Mouse (Mus musculus) midbrain, embryonic 10.5 days (tissue): ENCODE measurements around the gene Bbs7. TPM values are rescaled to one million over a fixed set of nuclear protein-coding genes. Genes with fewer than 3 reads are reported as not detected.

Experiments used
- DNase-seq: peaks from one replicate; pipeline ENCODE4 v3.0.0-alpha.2; 2017; ENCODE audit warnings: low spot score
- H3K27ac ChIP-seq: fragments of 300-500 bp; sonication (generic); replicated peaks from 2 replicates; pipeline ENCODE4 v1.5.1; 2016; ENCODE audit warnings: mild to moderate bottlenecking
- H3K27me3 ChIP-seq: fragments of 300-500 bp; sonication (generic); 2 replicates; pipeline ENCODE4 v1.6.1; 2016; ENCODE audit warnings: low read depth, mild to moderate bottlenecking; ENCODE audit not compliant: poor library complexity, severe bottlenecking
- H3K36me3 ChIP-seq: fragments of 300-500 bp; sonication (generic); 2 replicates; pipeline ENCODE4 v1.6.1; 2016; ENCODE audit warnings: mild to moderate bottlenecking, moderate library complexity
- H3K4me1 ChIP-seq: fragments of 300-500 bp; sonication (generic); 2 replicates; pipeline ENCODE4 v1.6.1; 2016
- H3K4me3 ChIP-seq: fragments of 300-500 bp; sonication (generic); 2 replicates; pipeline ENCODE4 v1.5.1; 2016; ENCODE audit warnings: mild to moderate bottlenecking, moderate library complexity
- H3K9me3 ChIP-seq: fragments of 300-500 bp; sonication (generic); replicated peaks from 2 replicates; pipeline ENCODE4 v1.6.1; 2016; ENCODE audit warnings: mild to moderate bottlenecking
- WGBS: fragments of 180-500 bp; shearing (Covaris S2); methylation state at CpG from one replicate; pipeline ENCODE4 v1.1.7; 2016; 5-methylcytosine and 5-hydroxymethylcytosine counted together
- polyA plus RNA-seq: library from polyadenylated mRNA; unstranded; fragments of >200 nt; fragmentation: Nextera tagmentation; extraction: Ambion mirVana; gene quantifications from 2 replicates; pipeline ENCODE4 v1.2.1, GENCODE M21; 2016

The Bbs7 gene
- polyA plus RNA-seq, 1 experiment from 2014 or later = 20.6 TPM

- Histone ChIP-seq H3K4me1 (no peaks in the 10 kb centered on the region), H3K9me3 (no peaks in the 10 kb centered on the region), H3K27me3 (no peaks in the 10 kb centered on the region), H3K27ac (no peak overlapping the region), H3K36me3 (no peaks in the 10 kb centered on the region), H3K4me3 (no peak overlapping the region)
- WGBS = 75% methylated on average over 2 of the region's 2 CpGs
- DNase-seq = no peak
Observed at GRCm38 (mm10) chr3:36540756-36541155, 72.5 kb downstream of the Bbs7 start.

- Histone ChIP-seq H3K27me3 (no peaks in the 10 kb centered on the region), H3K4me1 (peaks cover 6% of the 10 kb centered on the region), H3K27ac (no peak overlapping the region), H3K9me3 (no peaks in the 10 kb centered on the region), H3K36me3 (no peaks in the 10 kb centered on the region), H3K4me3 (no peak overlapping the region)
- DNase-seq = no peak
- WGBS = 77% methylated on average over 4 of the region's 4 CpGs
Observed at GRCm38 (mm10) chr3:36537701-36538470, 75.4 kb downstream of the Bbs7 start.

- WGBS = 91% methylated on average over 12 of the region's 12 CpGs
- Histone ChIP-seq H3K27ac (no peak overlapping the region), H3K4me1 (peaks cover 15% of the 10 kb centered on the region), H3K4me3 (no peak overlapping the region), H3K27me3 (peaks cover 13% of the 10 kb centered on the region), H3K36me3 (no peaks in the 10 kb centered on the region), H3K9me3 (no peaks in the 10 kb centered on the region)
- no peak for DNase-seq
Observed at GRCm38 (mm10) chr3:36536041-36536440, 77.2 kb downstream of the Bbs7 start.

GRCm38 (mm10) chr3:36533201-36533672 is 80.0 kb downstream of the Bbs7 start:
- 0% methylated on average over 1 of the region's 1 CpGs for WGBS
- Histone ChIP-seq H3K4me3 (no peak overlapping the region), H3K36me3 (no peaks in the 10 kb centered on the region), H3K27me3 (peaks cover 22% of the 10 kb centered on the region), H3K9me3 (no peaks in the 10 kb centered on the region), H3K4me1 (peaks cover 15% of the 10 kb centered on the region), H3K27ac (no peak overlapping the region; the same call in 1 of the 2 replicates)
- DNase-seq = no peak

- H3K27ac ChIP-seq = no peak overlapping the region; the same call in 1 of the 2 replicates
- no peak overlapping the region for H3K4me3 ChIP-seq
- peaks cover 15% of the 10 kb centered on the region for H3K4me1 ChIP-seq
- no peaks in the 10 kb centered on the region for H3K36me3 ChIP-seq
- no peaks in the 10 kb centered on the region for H3K9me3 ChIP-seq
- DNase-seq = no peak
- WGBS = 42% methylated on average over 7 of the region's 7 CpGs
- peaks cover 22% of the 10 kb centered on the region for H3K27me3 ChIP-seq
Observed at GRCm38 (mm10) chr3:36532738-36533137, 80.5 kb downstream of the Bbs7 start.

- Histone ChIP-seq H3K4me3 (peak overlapping the region; percentile 34), H3K27me3 (peaks cover 22% of the 10 kb centered on the region), H3K36me3 (no peaks in the 10 kb centered on the region), H3K9me3 (no peaks in the 10 kb centered on the region), H3K27ac (no peak overlapping the region), H3K4me1 (peaks cover 15% of the 10 kb centered on the region)
- no peak for DNase-seq
- 23% methylated on average over 18 of the region's 18 CpGs for WGBS
Observed at GRCm38 (mm10) chr3:36531979-36532542, 81.2 kb downstream of the Bbs7 start.

GRCm38 (mm10) chr3:36531242-36531641 is 82.0 kb downstream of the Bbs7 start:
- 47% methylated on average over 2 of the region's 2 CpGs for WGBS
- H3K9me3 ChIP-seq = no peaks in the 10 kb centered on the region
- peaks cover 22% of the 10 kb centered on the region for H3K27me3 ChIP-seq
- no peak overlapping the region for H3K4me3 ChIP-seq
- peaks cover 15% of the 10 kb centered on the region for H3K4me1 ChIP-seq
- DNase-seq = no peak
- no peaks in the 10 kb centered on the region for H3K36me3 ChIP-seq
- H3K27ac ChIP-seq = no peak overlapping the region

- Histone ChIP-seq H3K27me3 (peaks cover 22% of the 10 kb centered on the region), H3K4me3 (no peak overlapping the region), H3K36me3 (no peaks in the 10 kb centered on the region), H3K27ac (no peak overlapping the region), H3K9me3 (no peaks in the 10 kb centered on the region), H3K4me1 (peaks cover 15% of the 10 kb centered on the region)
- no peak for DNase-seq
- WGBS = 67% methylated on average over 5 of the region's 5 CpGs
Observed at GRCm38 (mm10) chr3:36530781-36531180, 82.5 kb downstream of the Bbs7 start.

- Histone ChIP-seq H3K9me3 (no peaks in the 10 kb centered on the region), H3K4me3 (no peak overlapping the region), H3K27me3 (peaks cover 22% of the 10 kb centered on the region), H3K27ac (no peak overlapping the region), H3K36me3 (no peaks in the 10 kb centered on the region), H3K4me1 (peaks cover 15% of the 10 kb centered on the region)
- 89% methylated on average over 6 of the region's 6 CpGs for WGBS
- no peak for DNase-seq
Observed at GRCm38 (mm10) chr3:36530345-36530744, 82.9 kb downstream of the Bbs7 start.

GRCm38 (mm10) chr3:36524466-36524865 is 88.8 kb downstream of the Bbs7 start:
- H3K27ac ChIP-seq = no peak overlapping the region
- H3K9me3 ChIP-seq = no peaks in the 10 kb centered on the region
- peaks cover 20% of the 10 kb centered on the region for H3K4me1 ChIP-seq
- peaks cover 41% of the 10 kb centered on the region for H3K27me3 ChIP-seq
- no peak overlapping the region for H3K4me3 ChIP-seq
- 87% methylated on average over 3 of the region's 3 CpGs for WGBS
- DNase-seq = no peak
- H3K36me3 ChIP-seq = no peaks in the 10 kb centered on the region

Other genes with a start within 250 kb of the Bbs7 start
- 106 and 116 TPM in 2 replicates for gene Anxa5, start 137.6 kb downstream of the Bbs7 start, polyA plus RNA-seq
- gene 1810062G17Rik, start 137.5 kb downstream of the Bbs7 start, polyA plus RNA-seq = 0.25 and 0.73 TPM in 2 replicates
- gene Gm11549, start 91.7 kb downstream of the Bbs7 start, polyA plus RNA-seq = 0.67 and 1.2 TPM in 2 replicates
- gene Exosc9, start 60.9 kb downstream of the Bbs7 start, polyA plus RNA-seq = 108 and 113 TPM in 2 replicates
- gene Ccna2, start 41.3 kb downstream of the Bbs7 start, polyA plus RNA-seq = 255 and 262 TPM in 2 replicates
- gene Trpc3, start 76.7 kb upstream of the Bbs7 start, polyA plus RNA-seq = 4.2 and 4.9 TPM in 2 replicates
- gene 4932438A13Rik, start 249.6 kb upstream of the Bbs7 start, polyA plus RNA-seq = 31.2 and 35.6 TPM in 2 replicates